Mouse (Mus musculus) MEL (cell line): ENCODE data around the gene Ankfn1. TPM values are rescaled to one million over a fixed set of nuclear protein-coding genes. Genes with fewer than 3 reads are reported as not detected.

Experiments
- DNase-seq: peaks from one replicate; pipeline ENCODE4 v3.0.0; 2011; ENCODE audit warnings: low read depth, low spot score
- H3K27ac ChIP-seq: 2 replicates; pipeline ENCODE4 v1.5.1; 2012; ENCODE audit warnings: low read depth, mild to moderate bottlenecking, control low read depth, low read length, moderate library complexity; ENCODE audit not compliant: control insufficient read depth
- H3K27me3 ChIP-seq, 2 experiments: fragments of 150-350 bp in 1 of 2; sonication (generic) in 1 of 2; 2 replicates each; pipeline ENCODE4 v1.6.1; 2012; ENCODE audit warnings: low read length in 2 of 2, mild to moderate bottlenecking in 2 of 2, improper control_type of control experiment in 1 of 2, moderate library complexity in 1 of 2; ENCODE audit not compliant: insufficient read depth in 2 of 2, control insufficient read depth in 1 of 2
- H3K36me3 ChIP-seq, 2 experiments: 2 replicates each; pipeline ENCODE4 v1.6.1; 2012 to 2014; ENCODE audit warnings: low read length in 2 of 2, improper control_type of control experiment in 1 of 2, inconsistent platforms in 1 of 2, mild to moderate bottlenecking in 1 of 2; ENCODE audit not compliant: insufficient read depth in 2 of 2, control insufficient read depth in 1 of 2
- H3K4me1 ChIP-seq, 2 experiments: fragments of 150-350 bp in 1 of 2; sonication (generic) in 1 of 2; 2 replicates each; pipeline ENCODE4 v1.6.1; 2012; ENCODE audit warnings: low read length in 2 of 2, improper control_type of control experiment in 1 of 2, mild to moderate bottlenecking in 1 of 2; ENCODE audit not compliant: insufficient read depth in 2 of 2, control insufficient read depth in 1 of 2
- H3K4me3 ChIP-seq, 2 experiments: fragments of 150-350 bp in 1 of 2; sonication (generic) in 1 of 2; 2 replicates each; pipeline ENCODE4 v1.5.1; 2012; ENCODE audit warnings: low read depth in 2 of 2, low read length in 2 of 2, mild to moderate bottlenecking in 2 of 2, moderate library complexity in 2 of 2, control low read depth in 1 of 2, improper control_type of control experiment in 1 of 2; ENCODE audit not compliant: control insufficient read depth in 1 of 2, insufficient read depth in 1 of 2
- H3K79me2 ChIP-seq: 2 replicates; pipeline ENCODE4 v1.6.1; 2012; ENCODE audit warnings: mild to moderate bottlenecking, low read length, moderate library complexity; ENCODE audit not compliant: control insufficient read depth, poor library complexity, insufficient read depth
- H3K9ac ChIP-seq: 2 replicates; pipeline ENCODE4 v1.6.1; 2012; ENCODE audit warnings: low read depth, mild to moderate bottlenecking, control low read depth, low read length, moderate library complexity; ENCODE audit not compliant: control insufficient read depth, poor library complexity, severe bottlenecking
- H3K9me3 ChIP-seq: fragments of 150-350 bp; sonication (generic); replicated peaks from 2 replicates; pipeline ENCODE4 v1.6.1; 2012; ENCODE audit warnings: mild to moderate bottlenecking, low read length, improper control_type of control experiment, moderate library complexity; ENCODE audit not compliant: insufficient read depth
- BHLHE40 ChIP-seq: IDR thresholded peaks from 2 replicates; pipeline ENCODE4 v1.6.1; 2012; ENCODE audit warnings: low read depth, mild to moderate bottlenecking, inconsistent platforms, low read length, improper control_type of control experiment, borderline replicate concordance
- CHD1 ChIP-seq: IDR thresholded peaks from 2 replicates; pipeline ENCODE4 v1.6.1; 2012; ENCODE audit warnings: low read depth, mild to moderate bottlenecking, inconsistent platforms, low read length, improper control_type of control experiment
- CHD2 ChIP-seq: IDR thresholded peaks from 2 replicates; pipeline ENCODE4 v1.6.1; 2011; ENCODE audit warnings: low read length, improper control_type of control experiment
- CTCF ChIP-seq, 3 experiments: IDR thresholded peaks in 2 of 3; conservative IDR thresholded peaks in 1 of 3; 2 replicates each; pipeline ENCODE4 v1.5.1; 2011 to 2012; ENCODE audit warnings: low read length in 3 of 3, low read depth in 2 of 3, mild to moderate bottlenecking in 2 of 3, improper control_type of control experiment in 1 of 3, inconsistent platforms in 1 of 3, mixed read lengths in 1 of 3, moderate library complexity in 1 of 3; ENCODE audit not compliant: control insufficient read depth in 1 of 3, insufficient read depth in 1 of 3, poor library complexity in 1 of 3, severe bottlenecking in 1 of 3
- E2F4 ChIP-seq: IDR thresholded peaks from 2 replicates; pipeline ENCODE4 v1.6.1; 2011; ENCODE audit warnings: low read depth, low read length, improper control_type of control experiment, borderline replicate concordance
- ELF1 ChIP-seq: IDR thresholded peaks from 2 replicates; pipeline ENCODE4 v1.6.1; 2014; ENCODE audit warnings: low read depth, mild to moderate bottlenecking, inconsistent platforms, low read length, improper control_type of control experiment, moderate library complexity
- EP300 ChIP-seq, 2 experiments: IDR thresholded peaks; 2 replicates each; pipeline ENCODE4 v1.6.1; 2011; ENCODE audit warnings: improper control_type of control experiment in 2 of 2, low read length in 2 of 2, low read depth in 1 of 2, mild to moderate bottlenecking in 1 of 2
- ETS1 ChIP-seq: IDR thresholded peaks from 2 replicates; pipeline ENCODE4 v1.6.1; 2012; ENCODE audit warnings: low read depth, mild to moderate bottlenecking, inconsistent platforms, low read length, improper control_type of control experiment, moderate library complexity
- GABPA ChIP-seq: IDR thresholded peaks from 2 replicates; pipeline ENCODE4 v1.6.1; 2012; ENCODE audit warnings: low read depth, mild to moderate bottlenecking, inconsistent platforms, low read length, improper control_type of control experiment, moderate library complexity
- KAT2A ChIP-seq: conservative IDR thresholded peaks from 2 replicates; pipeline ENCODE4 v1.6.1; 2012; ENCODE audit warnings: low read depth, low read length, improper control_type of control experiment, inconsistent platforms
- MAFK ChIP-seq: IDR thresholded peaks from 2 replicates; pipeline ENCODE4 v1.6.1; 2011; ENCODE audit warnings: low read depth, mild to moderate bottlenecking, low read length, improper control_type of control experiment, borderline replicate concordance
- MAX ChIP-seq: IDR thresholded peaks from 2 replicates; pipeline ENCODE4 v1.6.1; 2011; ENCODE audit warnings: low read length, improper control_type of control experiment
- MAZ ChIP-seq: IDR thresholded peaks from 2 replicates; pipeline ENCODE4 v1.6.1; 2012; ENCODE audit warnings: low read depth, mild to moderate bottlenecking, inconsistent platforms, low read length, improper control_type of control experiment
- MYB ChIP-seq: IDR thresholded peaks from 2 replicates; pipeline ENCODE4 v1.6.1; 2011; ENCODE audit warnings: mild to moderate bottlenecking, low read depth, low read length, improper control_type of control experiment
- MYC ChIP-seq: IDR thresholded peaks from 2 replicates; pipeline ENCODE4 v1.6.1; 2011; ENCODE audit warnings: low read depth, mild to moderate bottlenecking, low read length, improper control_type of control experiment, moderate library complexity
- NELFE ChIP-seq: IDR thresholded peaks from 2 replicates; pipeline ENCODE4 v1.6.1; 2011; ENCODE audit warnings: low read depth, low read length, improper control_type of control experiment
- NRF1 ChIP-seq: IDR thresholded peaks from 2 replicates; pipeline ENCODE4 v1.6.1; 2014; ENCODE audit warnings: low read depth, mild to moderate bottlenecking, inconsistent platforms, low read length, improper control_type of control experiment, moderate library complexity; ENCODE audit not compliant: poor library complexity, insufficient read depth, severe bottlenecking
- POLR2AphosphoS5 ChIP-seq: IDR thresholded peaks from 2 replicates; pipeline ENCODE4 v1.6.1; 2012; ENCODE audit warnings: low read depth, borderline replicate concordance, mild to moderate bottlenecking, inconsistent platforms, low read length, moderate library complexity, mixed read lengths
- TBP ChIP-seq: IDR thresholded peaks from 2 replicates; pipeline ENCODE4 v1.8.0; 2011; ENCODE audit warnings: low read depth, low read length, improper control_type of control experiment
- TCF12 ChIP-seq: IDR thresholded peaks from 2 replicates; pipeline ENCODE4 v1.6.1; 2014; ENCODE audit warnings: low read depth, mild to moderate bottlenecking, inconsistent platforms, low read length, improper control_type of control experiment, moderate library complexity
- UBTF ChIP-seq: IDR thresholded peaks from 2 replicates; pipeline ENCODE4 v1.6.1; 2012; ENCODE audit warnings: low read depth, mild to moderate bottlenecking, inconsistent platforms, low read length, improper control_type of control experiment, moderate library complexity, borderline replicate concordance; ENCODE audit not compliant: insufficient read depth
- ZC3H11A ChIP-seq: IDR thresholded peaks from 2 replicates; pipeline ENCODE4 v1.6.1; 2012; ENCODE audit warnings: low read depth, mild to moderate bottlenecking, inconsistent platforms, low read length, improper control_type of control experiment
- ZMIZ1 ChIP-seq: IDR thresholded peaks from 2 replicates; pipeline ENCODE4 v1.6.1; 2012; ENCODE audit warnings: low read depth, mild to moderate bottlenecking, inconsistent platforms, low read length, improper control_type of control experiment, moderate library complexity
- ZNF384 ChIP-seq: IDR thresholded peaks from 2 replicates; pipeline ENCODE4 v1.6.1; 2012; ENCODE audit warnings: low read depth, mild to moderate bottlenecking, inconsistent platforms, low read length, improper control_type of control experiment
- polyA plus RNA-seq, 2 experiments: library from polyadenylated mRNA; stranded (reverse) in 1 of 2; unstranded in 1 of 2; fragments of >175 nt in 1 of 2; fragments of >200 nt in 1 of 2; gene quantifications; 2 replicates each; pipeline versions ENCODE4 v1.2.1 to v1.2.4; 2012; ENCODE audit warnings: low replicate concordance in 2 of 2, low read depth in 1 of 2; ENCODE audit not compliant: insufficient read length in 2 of 2, insufficient read depth in 1 of 2, missing spikeins in 1 of 2
- total RNA-seq: library from RNA; depleted of rRNA; stranded (reverse); fragments of 300-350 nt; gene quantifications from 2 replicates; pipeline ENCODE4 v1.2.3, GENCODE M21; 2012

The Ankfn1 gene
- total and polyA plus RNA-seq, 3 experiments: not detected

GRCm38 (mm10) chr11:89590273-89590874, 187.1 kb downstream of the Ankfn1 start:
- Histone ChIP-seq H3K27me3 (no peaks in the 10 kb centered on the region), H3K4me3 (no peak overlapping the region), H3K27ac (no peak overlapping the region), H3K4me1 (no peaks in the 10 kb centered on the region), H3K9me3 (no peaks in the 10 kb centered on the region), H3K9ac (no peak overlapping the region), H3K79me2 (no peaks in the 10 kb centered on the region), H3K36me3 (no peaks in the 10 kb centered on the region)
- no peak for TF ChIP-seq MAFK
- TF ChIP-seq BHLHE40: no peak
- TF ChIP-seq UBTF: no peak
- TF ChIP-seq KAT2A: no peak
- TF ChIP-seq TCF12: no peak
- no peak for TF ChIP-seq CTCF (IDR thresholded peaks at IDR 0.05 in 2 of 3, conservative IDR thresholded peaks at IDR 0.05 in 1 of 3; ENCODE audit: control insufficient read depth in 1 of 3, insufficient read depth in 1 of 3, low read depth in 2 of 3, low read length in 3 of 3, poor library complexity in 1 of 3, severe bottlenecking in 1 of 3)
- TF ChIP-seq ELF1: no peak
- TF ChIP-seq POLR2AphosphoS5: no peak
- no peak for TF ChIP-seq ZC3H11A
- no peak for TF ChIP-seq MAZ
- TF ChIP-seq NRF1: no peak
- TF ChIP-seq E2F4: no peak
- no peak for TF ChIP-seq CHD1
- no peak for TF ChIP-seq TBP
- TF ChIP-seq MYC: no peak
- TF ChIP-seq CHD2: no peak
- no peak for TF ChIP-seq MAX
- TF ChIP-seq ZMIZ1: no peak
- no peak for DNase-seq

- no peaks in the 10 kb centered on the region for H3K27me3 ChIP-seq
- no peaks in the 10 kb centered on the region for H3K9me3 ChIP-seq
- H3K9ac ChIP-seq: no peak overlapping the region
- DNase-seq: no peak
- H3K27ac ChIP-seq: no peak overlapping the region
- H3K79me2 ChIP-seq: no peaks in the 10 kb centered on the region
- TF ChIP-seq CHD2 (no peak), MAX (no peak), KAT2A (no peak), BHLHE40 (no peak), EP300 (IDR thresholded peaks at IDR 0.05; ENCODE audit: low read depth in 1 of 2, low read length in 2 of 2) (no peak), MYB (no peak), MAZ (no peak), NRF1 (no peak), ELF1 (no peak), NELFE (no peak), ZNF384 (no peak), CHD1 (no peak), MAFK (no peak), ETS1 (no peak), GABPA (no peak), UBTF (no peak), E2F4 (no peak)
- H3K4me1 ChIP-seq: no peaks in the 10 kb centered on the region
- H3K4me3 ChIP-seq: no peak overlapping the region
- no peaks in the 10 kb centered on the region for H3K36me3 ChIP-seq
Measured at GRCm38 (mm10) chr11:89586341-89586740, 191.1 kb downstream of the Ankfn1 start.
